Mouse (Mus musculus) MEL (cell line): Measurements from ENCODE around the gene Mettl18. TPM values are rescaled to one million over a fixed set of nuclear protein-coding genes. Genes with fewer than 3 reads are reported as not detected.

Source experiments
- DNase-seq: peaks from one replicate; pipeline ENCODE4 v3.0.0; 2011; ENCODE audit warnings: low read depth, low spot score
- H3K27ac ChIP-seq: 2 replicates; pipeline ENCODE4 v1.5.1; 2012; ENCODE audit warnings: low read depth, mild to moderate bottlenecking, control low read depth, low read length, moderate library complexity; ENCODE audit not compliant: control insufficient read depth
- H3K27me3 ChIP-seq, 2 experiments: fragments of 150-350 bp in 1 of 2; sonication (generic) in 1 of 2; 2 replicates each; pipeline ENCODE4 v1.6.1; 2012; ENCODE audit warnings: low read length in 2 of 2, mild to moderate bottlenecking in 2 of 2, improper control_type of control experiment in 1 of 2, moderate library complexity in 1 of 2; ENCODE audit not compliant: insufficient read depth in 2 of 2, control insufficient read depth in 1 of 2
- H3K36me3 ChIP-seq, 2 experiments: 2 replicates each; pipeline ENCODE4 v1.6.1; 2012 to 2014; ENCODE audit warnings: low read length in 2 of 2, improper control_type of control experiment in 1 of 2, inconsistent platforms in 1 of 2, mild to moderate bottlenecking in 1 of 2; ENCODE audit not compliant: insufficient read depth in 2 of 2, control insufficient read depth in 1 of 2
- H3K4me1 ChIP-seq, 2 experiments: fragments of 150-350 bp in 1 of 2; sonication (generic) in 1 of 2; 2 replicates each; pipeline ENCODE4 v1.6.1; 2012; ENCODE audit warnings: low read length in 2 of 2, improper control_type of control experiment in 1 of 2, mild to moderate bottlenecking in 1 of 2; ENCODE audit not compliant: insufficient read depth in 2 of 2, control insufficient read depth in 1 of 2
- H3K4me3 ChIP-seq, 2 experiments: fragments of 150-350 bp in 1 of 2; sonication (generic) in 1 of 2; 2 replicates each; pipeline ENCODE4 v1.5.1; 2012; ENCODE audit warnings: low read depth in 2 of 2, low read length in 2 of 2, mild to moderate bottlenecking in 2 of 2, moderate library complexity in 2 of 2, control low read depth in 1 of 2, improper control_type of control experiment in 1 of 2; ENCODE audit not compliant: control insufficient read depth in 1 of 2, insufficient read depth in 1 of 2
- H3K79me2 ChIP-seq: 2 replicates; pipeline ENCODE4 v1.6.1; 2012; ENCODE audit warnings: mild to moderate bottlenecking, low read length, moderate library complexity; ENCODE audit not compliant: control insufficient read depth, poor library complexity, insufficient read depth
- H3K9ac ChIP-seq: 2 replicates; pipeline ENCODE4 v1.6.1; 2012; ENCODE audit warnings: low read depth, mild to moderate bottlenecking, control low read depth, low read length, moderate library complexity; ENCODE audit not compliant: control insufficient read depth, poor library complexity, severe bottlenecking
- H3K9me3 ChIP-seq: fragments of 150-350 bp; sonication (generic); replicated peaks from 2 replicates; pipeline ENCODE4 v1.6.1; 2012; ENCODE audit warnings: mild to moderate bottlenecking, low read length, improper control_type of control experiment, moderate library complexity; ENCODE audit not compliant: insufficient read depth
- BHLHE40 ChIP-seq: IDR thresholded peaks from 2 replicates; pipeline ENCODE4 v1.6.1; 2012; ENCODE audit warnings: low read depth, mild to moderate bottlenecking, inconsistent platforms, low read length, improper control_type of control experiment, borderline replicate concordance
- CHD1 ChIP-seq: IDR thresholded peaks from 2 replicates; pipeline ENCODE4 v1.6.1; 2012; ENCODE audit warnings: low read depth, mild to moderate bottlenecking, inconsistent platforms, low read length, improper control_type of control experiment
- CTCF ChIP-seq, 3 experiments: IDR thresholded peaks in 2 of 3; conservative IDR thresholded peaks in 1 of 3; 2 replicates each; pipeline ENCODE4 v1.5.1; 2011 to 2012; ENCODE audit warnings: low read length in 3 of 3, low read depth in 2 of 3, mild to moderate bottlenecking in 2 of 3, improper control_type of control experiment in 1 of 3, inconsistent platforms in 1 of 3, mixed read lengths in 1 of 3, moderate library complexity in 1 of 3; ENCODE audit not compliant: control insufficient read depth in 1 of 3, insufficient read depth in 1 of 3, poor library complexity in 1 of 3, severe bottlenecking in 1 of 3
- E2F4 ChIP-seq: IDR thresholded peaks from 2 replicates; pipeline ENCODE4 v1.6.1; 2011; ENCODE audit warnings: low read depth, low read length, improper control_type of control experiment, borderline replicate concordance
- GABPA ChIP-seq: IDR thresholded peaks from 2 replicates; pipeline ENCODE4 v1.6.1; 2012; ENCODE audit warnings: low read depth, mild to moderate bottlenecking, inconsistent platforms, low read length, improper control_type of control experiment, moderate library complexity
- HCFC1 ChIP-seq: IDR thresholded peaks from 2 replicates; pipeline ENCODE4 v1.6.1; 2012; ENCODE audit warnings: low read depth, mild to moderate bottlenecking, inconsistent platforms, low read length, improper control_type of control experiment, moderate library complexity
- MAX ChIP-seq: IDR thresholded peaks from 2 replicates; pipeline ENCODE4 v1.6.1; 2011; ENCODE audit warnings: low read length, improper control_type of control experiment
- MXI1 ChIP-seq: IDR thresholded peaks from 2 replicates; pipeline ENCODE4 v1.6.1; 2011; ENCODE audit warnings: mild to moderate bottlenecking, low read depth, low read length, improper control_type of control experiment
- MYC ChIP-seq: IDR thresholded peaks from 2 replicates; pipeline ENCODE4 v1.6.1; 2011; ENCODE audit warnings: low read depth, mild to moderate bottlenecking, low read length, improper control_type of control experiment, moderate library complexity
- NELFE ChIP-seq: IDR thresholded peaks from 2 replicates; pipeline ENCODE4 v1.6.1; 2011; ENCODE audit warnings: low read depth, low read length, improper control_type of control experiment
- NRF1 ChIP-seq: IDR thresholded peaks from 2 replicates; pipeline ENCODE4 v1.6.1; 2014; ENCODE audit warnings: low read depth, mild to moderate bottlenecking, inconsistent platforms, low read length, improper control_type of control experiment, moderate library complexity; ENCODE audit not compliant: poor library complexity, insufficient read depth, severe bottlenecking
- POLR2A ChIP-seq, 2 experiments: IDR thresholded peaks; 2 replicates each; pipeline ENCODE4 v1.6.1; 2011 to 2012; ENCODE audit warnings: low read length in 2 of 2, mild to moderate bottlenecking in 2 of 2, control low read depth in 1 of 2, improper control_type of control experiment in 1 of 2, low read depth in 1 of 2, moderate library complexity in 1 of 2; ENCODE audit not compliant: control insufficient read depth in 1 of 2, insufficient read depth in 1 of 2, poor library complexity in 1 of 2
- POLR2AphosphoS5 ChIP-seq: IDR thresholded peaks from 2 replicates; pipeline ENCODE4 v1.6.1; 2012; ENCODE audit warnings: low read depth, borderline replicate concordance, mild to moderate bottlenecking, inconsistent platforms, low read length, moderate library complexity, mixed read lengths
- RAD21 ChIP-seq: IDR thresholded peaks from 2 replicates; pipeline ENCODE4 v1.6.1; 2011; ENCODE audit warnings: mild to moderate bottlenecking, low read depth, low read length, improper control_type of control experiment
- SIN3A ChIP-seq: IDR thresholded peaks from 2 replicates; pipeline ENCODE4 v1.6.1; 2012; ENCODE audit warnings: low read length, improper control_type of control experiment, inconsistent platforms
- SMC3 ChIP-seq: IDR thresholded peaks from 2 replicates; pipeline ENCODE4 v1.6.1; 2011; ENCODE audit warnings: low read depth, low read length, improper control_type of control experiment
- UBTF ChIP-seq: IDR thresholded peaks from 2 replicates; pipeline ENCODE4 v1.6.1; 2012; ENCODE audit warnings: low read depth, mild to moderate bottlenecking, inconsistent platforms, low read length, improper control_type of control experiment, moderate library complexity, borderline replicate concordance; ENCODE audit not compliant: insufficient read depth
- USF1 ChIP-seq: IDR thresholded peaks from 2 replicates; pipeline ENCODE4 v1.6.1; 2014; ENCODE audit warnings: low read depth, mild to moderate bottlenecking, inconsistent platforms, low read length, improper control_type of control experiment, moderate library complexity
- ZC3H11A ChIP-seq: IDR thresholded peaks from 2 replicates; pipeline ENCODE4 v1.6.1; 2012; ENCODE audit warnings: low read depth, mild to moderate bottlenecking, inconsistent platforms, low read length, improper control_type of control experiment
- ZMIZ1 ChIP-seq: IDR thresholded peaks from 2 replicates; pipeline ENCODE4 v1.6.1; 2012; ENCODE audit warnings: low read depth, mild to moderate bottlenecking, inconsistent platforms, low read length, improper control_type of control experiment, moderate library complexity
- ZNF384 ChIP-seq: IDR thresholded peaks from 2 replicates; pipeline ENCODE4 v1.6.1; 2012; ENCODE audit warnings: low read depth, mild to moderate bottlenecking, inconsistent platforms, low read length, improper control_type of control experiment
- polyA plus RNA-seq, 2 experiments: library from polyadenylated mRNA; stranded (reverse) in 1 of 2; unstranded in 1 of 2; fragments of >175 nt in 1 of 2; fragments of >200 nt in 1 of 2; gene quantifications; 2 replicates each; pipeline versions ENCODE4 v1.2.1 to v1.2.4; 2012; ENCODE audit warnings: low replicate concordance in 2 of 2, low read depth in 1 of 2; ENCODE audit not compliant: insufficient read length in 2 of 2, insufficient read depth in 1 of 2, missing spikeins in 1 of 2
- total RNA-seq: library from RNA; depleted of rRNA; stranded (reverse); fragments of 300-350 nt; gene quantifications from 2 replicates; pipeline ENCODE4 v1.2.3, GENCODE M21; 2012; rRNA removed

Gene Mettl18
- total and polyA plus RNA-seq, 3 experiments = 5.8 to 6.9 TPM; not detected in 1

- Histone ChIP-seq H3K4me1 (no peaks in the 10 kb centered on the region), H3K4me3 (no peak overlapping the region), H3K36me3 (no peaks in the 10 kb centered on the region), H3K9ac (no peak overlapping the region), H3K79me2 (no peaks in the 10 kb centered on the region), H3K9me3 (no peaks in the 10 kb centered on the region), H3K27me3 (peaks cover 3 to 4% of the 10 kb centered on the region in 2 experiments; a peak in 2 of 4 replicates), H3K27ac (no peak overlapping the region)
- no peak for DNase-seq
- no peak for TF ChIP-seq SIN3A
- no peak for TF ChIP-seq HCFC1
- no peak for TF ChIP-seq MXI1
- no peak for TF ChIP-seq NRF1
- no peak for TF ChIP-seq CHD1
- no peak for TF ChIP-seq BHLHE40
- TF ChIP-seq USF1 = no peak
- TF ChIP-seq ZNF384 = no peak
- no peak for TF ChIP-seq NELFE
- TF ChIP-seq GABPA = no peak
Observed at GRCm38 (mm10) chr1:164040385-164041135, 45.9 kb downstream of the Mettl18 start.

GRCm38 (mm10) chr1:164043549-164043948, 48.9 kb downstream of the Mettl18 start:
- Histone ChIP-seq H3K4me3 (no peak overlapping the region), H3K79me2 (no peaks in the 10 kb centered on the region), H3K9ac (no peak overlapping the region), H3K4me1 (no peaks in the 10 kb centered on the region), H3K27me3 (peaks cover 3 to 4% of the 10 kb centered on the region in 2 experiments; a peak in 2 of 4 replicates), H3K36me3 (no peaks in the 10 kb centered on the region), H3K27ac (no peak overlapping the region), H3K9me3 (no peaks in the 10 kb centered on the region)
- DNase-seq = no peak
- no peak for TF ChIP-seq MXI1
- no peak for TF ChIP-seq E2F4
- no peak for TF ChIP-seq POLR2A (IDR thresholded peaks at IDR 0.05; ENCODE audit: control insufficient read depth in 1 of 2, insufficient read depth in 1 of 2, low read depth in 1 of 2, low read length in 2 of 2, poor library complexity in 1 of 2)
- no peak for TF ChIP-seq RAD21
- TF ChIP-seq SMC3 = no peak
- no peak for TF ChIP-seq SIN3A
- no peak for TF ChIP-seq GABPA
- no peak for TF ChIP-seq ZC3H11A
- no peak for TF ChIP-seq ZMIZ1
- no peak for TF ChIP-seq MAX
- no peak for TF ChIP-seq MYC
- no peak for TF ChIP-seq POLR2AphosphoS5
- TF ChIP-seq USF1 = no peak
- no peak for TF ChIP-seq CTCF (IDR thresholded peaks at IDR 0.05 in 2 of 3, conservative IDR thresholded peaks at IDR 0.05 in 1 of 3; ENCODE audit: control insufficient read depth in 1 of 3, insufficient read depth in 1 of 3, low read depth in 2 of 3, low read length in 3 of 3, poor library complexity in 1 of 3, severe bottlenecking in 1 of 3)
- no peak for TF ChIP-seq UBTF

Other genes with a start within 250 kb of the Mettl18 start
- gene Kifap3, start 215.3 kb upstream of the Mettl18 start, total RNA-seq = 5.1 and 5.3 TPM in 2 replicates
- 1 to 10 TPM in 1 of 2 experiments, not detected in 1; 7.6 TPM for gene Kifap3, start 215.3 kb upstream of the Mettl18 start, polyA plus RNA-seq
- 11.0 and 12.2 TPM in 2 replicates for gene Scyl3, start 65.8 kb upstream of the Mettl18 start, total RNA-seq
- 10 to 100 TPM; 21.2 to 55.7 TPM for gene Scyl3, start 65.8 kb upstream of the Mettl18 start, polyA plus RNA-seq
- gene BC055324, start 93 bp upstream of the Mettl18 start, total RNA-seq = 19.2 and 21.5 TPM in 2 replicates
- gene BC055324, start 93 bp upstream of the Mettl18 start, polyA plus RNA-seq = 10 to 100 TPM in 1 of 2 experiments, not detected in 1; 21.4 TPM
- not detected in 2 replicates for gene Sele, start 53.3 kb downstream of the Mettl18 start, total RNA-seq
- gene Sele, start 53.3 kb downstream of the Mettl18 start, polyA plus RNA-seq = not detected
- gene Sell, start 67.1 kb downstream of the Mettl18 start, total RNA-seq = not detected in 2 replicates
- gene Sell, start 67.1 kb downstream of the Mettl18 start, polyA plus RNA-seq = under 1 TPM in 1 of 2 experiments, not detected in 1; 0.04 TPM
- gene Selp, start 120.4 kb downstream of the Mettl18 start, total RNA-seq = not detected in 2 replicates
- gene Selp, start 120.4 kb downstream of the Mettl18 start, polyA plus RNA-seq = not detected
- not detected in 2 replicates for gene F5, start 156.9 kb downstream of the Mettl18 start, total RNA-seq
- gene F5, start 156.9 kb downstream of the Mettl18 start, polyA plus RNA-seq = not detected